Mouse (Mus musculus) mouse trophoblast stem cell (cell line): Measurements from ENCODE around the gene Gm33543.

Experiments
- in situ Hi-C, 2 experiments: fragments of 300-500 bp; cut with MseI, MboI; formaldehyde crosslinking; loops; 2 replicates in 1 of 2; 3 replicates in 1 of 2; pipeline ENCODE4 v1.15.1; 2025

Gene Gm33543

GRCm38 (mm10) chr10:95842789-95843637 lies at the start of gene Gm33543:
Gene Gm33543, minus strand, starts transcription at chr10:95842930.
- in situ Hi-C loops, result no loop called here

- in situ Hi-C loops, result loop anchor here (5.0 to 10.0 kb wide), 2 partner anchors 337 to 340 kb away; no protein-coding TSS in a partner anchor
Measured at GRCm38 (mm10) chr10:95892132-95892531, 49.4 kb upstream of the Gm33543 start.

GRCm38 (mm10) chr10:95891214-95891960 lies 48.7 kb upstream of the Gm33543 start:
- in situ Hi-C loops, result loop anchor here (5.0 to 10.0 kb wide), 2 partner anchors 337 to 339 kb away; no protein-coding TSS in a partner anchor

GRCm38 (mm10) chr10:95883761-95884517 lies 41.2 kb upstream of the Gm33543 start:
- in situ Hi-C loops, result no loop called here

- in situ Hi-C loops, result no loop called here
Measured at GRCm38 (mm10) chr10:95882036-95882435, 39.3 kb upstream of the Gm33543 start.

GRCm38 (mm10) chr10:95879983-95880934 lies 37.5 kb upstream of the Gm33543 start:
- in situ Hi-C loops, result no loop called here

GRCm38 (mm10) chr10:95870782-95871181 lies 28.1 kb upstream of the Gm33543 start:
- in situ Hi-C loops, result no loop called here

- in situ Hi-C loops, result no loop called here
Measured at GRCm38 (mm10) chr10:95868348-95868747, 25.6 kb upstream of the Gm33543 start.

GRCm38 (mm10) chr10:95867596-95867995 lies 24.9 kb upstream of the Gm33543 start:
- in situ Hi-C loops, result no loop called here

- in situ Hi-C loops, result no loop called here
Measured at GRCm38 (mm10) chr10:95864349-95865124, 21.8 kb upstream of the Gm33543 start.

- in situ Hi-C loops, result no loop called here
Measured at GRCm38 (mm10) chr10:95862664-95863063, 19.9 kb upstream of the Gm33543 start.

GRCm38 (mm10) chr10:95858164-95858563 lies 15.4 kb upstream of the Gm33543 start:
- in situ Hi-C loops, result loop anchor here (5.0 to 10.0 kb wide), 2 partner anchors 303 to 306 kb away; no protein-coding TSS in a partner anchor

GRCm38 (mm10) chr10:95855411-95855810 lies 12.7 kb upstream of the Gm33543 start:
- in situ Hi-C loops, result loop anchor here (5.0 to 10.0 kb wide), 2 partner anchors 301 to 303 kb away; no protein-coding TSS in a partner anchor

- in situ Hi-C loops, result loop anchor here in 1 of 2 experiments (10.0 kb wide), 1 partner anchor 296 kb away; no protein-coding TSS in a partner anchor
Measured at GRCm38 (mm10) chr10:95850504-95850903, 7.8 kb upstream of the Gm33543 start.

- in situ Hi-C loops, result no loop called here
Measured at GRCm38 (mm10) chr10:95846739-95847138, 4.0 kb upstream of the Gm33543 start.

GRCm38 (mm10) chr10:95846281-95846680 lies 3.6 kb upstream of the Gm33543 start:
- in situ Hi-C loops, result no loop called here

- in situ Hi-C loops, result no loop called here
Measured at GRCm38 (mm10) chr10:95843878-95844277, 1.1 kb upstream of the Gm33543 start.

- in situ Hi-C loops, result no loop called here
Measured at GRCm38 (mm10) chr10:95841241-95841640, 1.5 kb downstream of the Gm33543 start.

GRCm38 (mm10) chr10:95839803-95840202 lies 2.9 kb downstream of the Gm33543 start:
- in situ Hi-C loops, result no loop called here

GRCm38 (mm10) chr10:95839036-95839435 lies 3.7 kb downstream of the Gm33543 start:
- in situ Hi-C loops, result no loop called here
